Mouse (Mus musculus): Measurements from ENCODE around the gene Grb10.

GRCm38 (mm10) chr11:12025756-12026593 lies 12.5 kb downstream of the Grb10 start:
- TF ChIP-seq CTCF (IDR thresholded peaks at IDR 0.05; ENCODE audit: low read depth) (peak; percentile 67), EP300 (IDR thresholded peaks at IDR 0.05; ENCODE audit: low read depth) (no peak)

Measured in liver, postnatal 0 days (tissue).